Comparison of ENCODE assay signal across 9 mouse cellular contexts in genomic region chr7:25620101-25620500, GRCm38 (mm10). TPM values are rescaled to one million over a fixed set of nuclear protein-coding genes. Genes with fewer than 3 reads are reported as not detected.
A peak's percentile ranks its signal among the peaks of the same experiment; 100 is the strongest.
DNase-seq lines count a peak whose midpoint lies in the region; ATAC-seq and TF ChIP-seq lines count a peak whose summit lies in the region.
"Had no signal": no experiment of that assay in that cellular context is flagged by ENCODE, and none has a peak within 500 bp of the region (broad histone marks: within the 10 kb centered on the region; RNA-seq: fewer than 3 reads in every experiment).

No protein-coding gene starts in this region.

- H3K9me3 ChIP-seq in lung, embryonic 14.5 days (ENCODE audit: low read depth, low read length), result no peaks in the 10 kb centered on the region
- no peaks in the 10 kb centered on the region for H3K9me3 ChIP-seq in forebrain, embryonic 10.5 days
- H3K9me3 ChIP-seq in hindbrain, embryonic 14.5 days (ENCODE audit: control insufficient read depth, low read length), result no peaks in the 10 kb centered on the region
- no peaks in the 10 kb centered on the region for H3K9me3 ChIP-seq in midbrain, embryonic 16.5 days (replicated peaks; ENCODE audit: control insufficient read depth, low read length, poor library complexity, severe bottlenecking)

- peak overlapping the region; percentile 57 for H3K4me3 ChIP-seq in lung, embryonic 14.5 days (ENCODE audit: low read depth, low read length)
- peak overlapping the region; percentile 75 for H3K4me3 ChIP-seq in forebrain, embryonic 10.5 days
- H3K4me3 ChIP-seq in hindbrain, embryonic 14.5 days (replicated peaks; ENCODE audit: low read length), result peak overlapping the region; percentile 62
- H3K4me3 ChIP-seq in midbrain, embryonic 16.5 days (ENCODE audit: low read depth, low read length), result peak overlapping the region; percentile 58

- 0 out of 2 replicates have a peak overlapping the region, but pooled peaks have one; percentile 55 for H3K9ac ChIP-seq in lung, embryonic 14.5 days
- H3K9ac ChIP-seq in hindbrain, embryonic 14.5 days, result no peak overlapping the region
- no peak overlapping the region for H3K9ac ChIP-seq in midbrain, embryonic 16.5 days (ENCODE audit: low read depth, low read length)

- peaks cover 2% of the 10 kb centered on the region; the same call in 1 of the 2 replicates for H3K27me3 ChIP-seq in lung, embryonic 14.5 days (ENCODE audit: insufficient read depth, low read length)
- no peaks in the 10 kb centered on the region for H3K27me3 ChIP-seq in forebrain, embryonic 10.5 days (ENCODE audit: poor library complexity, severe bottlenecking)
- no peaks in the 10 kb centered on the region for H3K27me3 ChIP-seq in hindbrain, embryonic 14.5 days (ENCODE audit: control insufficient read depth, insufficient read depth, low read length)
- no peaks in the 10 kb centered on the region for H3K27me3 ChIP-seq in midbrain, embryonic 16.5 days (ENCODE audit: control insufficient read depth, insufficient read depth, low read depth, low read length)

- peak overlapping the region; percentile 69 for H3K4me2 ChIP-seq in lung, embryonic 14.5 days
- peak overlapping the region; percentile 55 for H3K4me2 ChIP-seq in hindbrain, embryonic 14.5 days (replicated peaks)
- H3K4me2 ChIP-seq in midbrain, embryonic 16.5 days (ENCODE audit: low read length), result peak overlapping the region; percentile 71

- no peak overlapping the region for H3K27ac ChIP-seq in lung, embryonic 14.5 days (ENCODE audit: low read depth)
- H3K27ac ChIP-seq in forebrain, embryonic 10.5 days, result no peak overlapping the region
- H3K27ac ChIP-seq in hindbrain, embryonic 14.5 days, result no peak overlapping the region
- H3K27ac ChIP-seq in midbrain, embryonic 16.5 days (ENCODE audit: low read length), result no peak overlapping the region

- intact Hi-C loops in left cerebral cortex, postnatal 25 days (cut with DNase I), result no loop called here

- WGBS in lung, embryonic 14.5 days, result 92% methylated on average over 5 of the region's 5 CpGs
- WGBS in forebrain, embryonic 10.5 days, result 95% methylated on average over 5 of the region's 5 CpGs
- WGBS in hindbrain, embryonic 14.5 days, result 95% methylated on average over 5 of the region's 5 CpGs
- 95% methylated on average over 5 of the region's 5 CpGs for WGBS in midbrain, embryonic 16.5 days

- H3K4me1 ChIP-seq in lung, embryonic 14.5 days (ENCODE audit: insufficient read depth), result no peaks in the 10 kb centered on the region
- H3K4me1 ChIP-seq in forebrain, embryonic 10.5 days, result peaks cover 14% of the 10 kb centered on the region
- peaks cover 5% of the 10 kb centered on the region; the same call in 1 of the 2 replicates for H3K4me1 ChIP-seq in hindbrain, embryonic 14.5 days (replicated peaks; ENCODE audit: control insufficient read depth, insufficient read depth, low read length)
- H3K4me1 ChIP-seq in midbrain, embryonic 16.5 days (ENCODE audit: control insufficient read depth, insufficient read depth, low read length), result peaks cover 6% of the 10 kb centered on the region

- DNase-seq in lung, embryonic 14.5 days, result no peak
- DNase-seq in lung, postnatal 36 days, result no peak
- DNase-seq in forebrain, embryonic 10.5 days (ENCODE audit: extremely low spot score, low spot score), result no peak
- DNase-seq in hindbrain, embryonic 14.5 days (ENCODE audit: low spot score), result no peak
- no peak for DNase-seq in left cerebral cortex, postnatal 25 days (ENCODE audit: low spot score in 2 of 2)
- DNase-seq in adrenal gland, postnatal 10 days, result no peak
- DNase-seq in retina, postnatal 1 day, result no peak

- H3K36me3 ChIP-seq in lung, embryonic 14.5 days (ENCODE audit: insufficient read depth), result peaks cover 32% of the 10 kb centered on the region
- H3K36me3 ChIP-seq in forebrain, embryonic 10.5 days (replicated peaks), result peaks cover 21% of the 10 kb centered on the region
- H3K36me3 ChIP-seq in hindbrain, embryonic 14.5 days (replicated peaks; ENCODE audit: control insufficient read depth, insufficient read depth), result peaks cover 33% of the 10 kb centered on the region
- H3K36me3 ChIP-seq in midbrain, embryonic 16.5 days (ENCODE audit: control insufficient read depth, insufficient read depth, low read length), result peaks cover under 1% of the 10 kb centered on the region

- no peak for TF ChIP-seq CTCF in lung, embryonic 14.5 days (IDR thresholded peaks at IDR 0.05; ENCODE audit: low read depth)

- no peak for ATAC-seq in lung, embryonic 14.5 days (ENCODE audit: insufficient read depth)
- ATAC-seq in hindbrain, embryonic 14.5 days (ENCODE audit: low FRiP score), result no peak
- no peak for ATAC-seq in midbrain, embryonic 16.5 days

RNA-seq across cellular contexts. Expression of gene Dmac2, which starts 0.9 kb away (rescaled TPM):
- polyA plus RNA-seq in lung, embryonic 14.5 days (2014; fragmentation: Nextera tagmentation; extraction: Ambion mirVana), result 27.8 and 33.5 TPM in 2 replicates
- polyA plus RNA-seq in forebrain, embryonic 10.5 days (2016; fragmentation: Nextera tagmentation; extraction: Ambion mirVana), result 26.9 and 27.0 TPM in 2 replicates
- polyA plus RNA-seq in hindbrain, embryonic 14.5 days (2014; fragmentation: Nextera tagmentation; extraction: Ambion mirVana), result 43.3 and 43.8 TPM in 2 replicates
- polyA plus RNA-seq in midbrain, embryonic 16.5 days (2015; fragmentation: Nextera tagmentation; extraction: Ambion mirVana), result 44.5 and 48.7 TPM in 2 replicates
- total RNA-seq in left cerebral cortex, postnatal 25 days (2021), result 10 to 100 TPM; 45.7 to 45.9 TPM
- 10 to 100 TPM; 36.2 to 51.7 TPM for total RNA-seq in adrenal gland, postnatal 10 days (2021)

RNA-seq across cellular contexts. Expression of gene Erich4, which starts 4.4 kb away (rescaled TPM):
- polyA plus RNA-seq in lung, embryonic 14.5 days (2014; fragmentation: Nextera tagmentation; extraction: Ambion mirVana), result not detected in 2 replicates
- not detected in 2 replicates for polyA plus RNA-seq in forebrain, embryonic 10.5 days (2016; fragmentation: Nextera tagmentation; extraction: Ambion mirVana)
- not detected in 2 replicates for polyA plus RNA-seq in hindbrain, embryonic 14.5 days (2014; fragmentation: Nextera tagmentation; extraction: Ambion mirVana)
- not detected in 2 replicates for polyA plus RNA-seq in midbrain, embryonic 16.5 days (2015; fragmentation: Nextera tagmentation; extraction: Ambion mirVana)
- not detected for total RNA-seq in left cerebral cortex, postnatal 25 days (2021)
- total RNA-seq in adrenal gland, postnatal 10 days (2021), result not detected
- total RNA-seq: left cerebral cortex, postnatal 36 days had no signal

RNA-seq across cellular contexts. Expression of gene B3gnt8, which starts 6.4 kb away (rescaled TPM):
- 3.5 and 4.0 TPM in 2 replicates for polyA plus RNA-seq in lung, embryonic 14.5 days (2014; fragmentation: Nextera tagmentation; extraction: Ambion mirVana)
- 0.79 and 1.1 TPM in 2 replicates for polyA plus RNA-seq in forebrain, embryonic 10.5 days (2016; fragmentation: Nextera tagmentation; extraction: Ambion mirVana)
- 0.27 and 0.43 TPM in 2 replicates for polyA plus RNA-seq in hindbrain, embryonic 14.5 days (2014; fragmentation: Nextera tagmentation; extraction: Ambion mirVana)
- 0.64 and 0.73 TPM in 2 replicates for polyA plus RNA-seq in midbrain, embryonic 16.5 days (2015; fragmentation: Nextera tagmentation; extraction: Ambion mirVana)
- total RNA-seq in left cerebral cortex, postnatal 25 days (2021), result under 1 TPM; 0.34 to 0.82 TPM
- total RNA-seq in adrenal gland, postnatal 10 days (2021), result 1 to 10 TPM; 4.0 TPM

RNA-seq across cellular contexts. Expression of gene Bckdha, which starts 38.7 kb away (rescaled TPM):
- polyA plus RNA-seq in lung, embryonic 14.5 days (2014; fragmentation: Nextera tagmentation; extraction: Ambion mirVana), result 40.2 and 42.1 TPM in 2 replicates
- 42.5 and 44.0 TPM in 2 replicates for polyA plus RNA-seq in forebrain, embryonic 10.5 days (2016; fragmentation: Nextera tagmentation; extraction: Ambion mirVana)
- 33.0 and 37.3 TPM in 2 replicates for polyA plus RNA-seq in hindbrain, embryonic 14.5 days (2014; fragmentation: Nextera tagmentation; extraction: Ambion mirVana)
- 38.2 and 41.4 TPM in 2 replicates for polyA plus RNA-seq in midbrain, embryonic 16.5 days (2015; fragmentation: Nextera tagmentation; extraction: Ambion mirVana)
- 10 to 100 TPM; 31.8 to 33.8 TPM for total RNA-seq in left cerebral cortex, postnatal 25 days (2021)
- 100 to 1,000 TPM; 251 to 252 TPM for total RNA-seq in adrenal gland, postnatal 10 days (2021)

RNA-seq across cellular contexts. Expression of gene Exosc5, which starts 38.9 kb away (rescaled TPM):
- 72.3 and 79.7 TPM in 2 replicates for polyA plus RNA-seq in lung, embryonic 14.5 days (2014; fragmentation: Nextera tagmentation; extraction: Ambion mirVana)
- polyA plus RNA-seq in forebrain, embryonic 10.5 days (2016; fragmentation: Nextera tagmentation; extraction: Ambion mirVana), result 81.0 and 82.1 TPM in 2 replicates
- polyA plus RNA-seq in hindbrain, embryonic 14.5 days (2014; fragmentation: Nextera tagmentation; extraction: Ambion mirVana), result 31.5 and 39.7 TPM in 2 replicates
- 35.2 and 35.4 TPM in 2 replicates for polyA plus RNA-seq in midbrain, embryonic 16.5 days (2015; fragmentation: Nextera tagmentation; extraction: Ambion mirVana)
- 10 to 100 TPM; 24.0 to 24.4 TPM for total RNA-seq in left cerebral cortex, postnatal 25 days (2021)
- total RNA-seq in adrenal gland, postnatal 10 days (2021), result 10 to 100 TPM; 45.3 to 50.6 TPM
